Mouse (Mus musculus): ENCODE data around the gene Marf1.
A peak's percentile ranks its signal among the peaks of the same experiment; 100 is the strongest.
"Not testable (repeated sequence)": the region's sequence is repeated elsewhere in the genome, so short reads cannot be mapped to it uniquely, and the experiment has no call there.

The Marf1 gene

GRCm38 (mm10) chr16:14135014-14135413 is 28.1 kb downstream of the Marf1 start:
- DNase-seq, result no peak

- no peak for DNase-seq
Measured at GRCm38 (mm10) chr16:14131838-14132237, 31.3 kb downstream of the Marf1 start.

- no peak for DNase-seq
Measured at GRCm38 (mm10) chr16:14131376-14131775, 31.8 kb downstream of the Marf1 start.

- no peak for DNase-seq
Measured at GRCm38 (mm10) chr16:14130796-14131195, 32.4 kb downstream of the Marf1 start.

GRCm38 (mm10) chr16:14128977-14129376 is 34.2 kb downstream of the Marf1 start:
- DNase-seq, result no peak

- no peak for DNase-seq
Measured at GRCm38 (mm10) chr16:14125253-14125652, 37.9 kb downstream of the Marf1 start.

GRCm38 (mm10) chr16:14124709-14125108 is 38.4 kb downstream of the Marf1 start:
- no peak for DNase-seq

- no peak for DNase-seq
Measured at GRCm38 (mm10) chr16:14123901-14124300, 39.2 kb downstream of the Marf1 start.

GRCm38 (mm10) chr16:14122586-14122985 is 40.6 kb downstream of the Marf1 start:
- no peak for DNase-seq

- DNase-seq, result no peak
Measured at GRCm38 (mm10) chr16:14121563-14121962, 41.6 kb downstream of the Marf1 start.

GRCm38 (mm10) chr16:14120941-14121340 is 42.2 kb downstream of the Marf1 start:
- DNase-seq, result no peak

- no peak for DNase-seq
Measured at GRCm38 (mm10) chr16:14117299-14117698, 45.9 kb downstream of the Marf1 start.

GRCm38 (mm10) chr16:14112742-14113141 is 50.4 kb downstream of the Marf1 start:
- no peak for DNase-seq

- no peak for DNase-seq
Measured at GRCm38 (mm10) chr16:14112133-14112532, 51.0 kb downstream of the Marf1 start.

- DNase-seq, result no peak
Measured at GRCm38 (mm10) chr16:14110922-14111321, 52.2 kb downstream of the Marf1 start.

GRCm38 (mm10) chr16:14109651-14110230 is 53.4 kb downstream of the Marf1 start:
- DNase-seq, result no peak

- no peak for DNase-seq
Measured at GRCm38 (mm10) chr16:14105891-14106290, 57.3 kb downstream of the Marf1 start.

- DNase-seq, result no peak
Measured at GRCm38 (mm10) chr16:14091771-14092170, 71.4 kb downstream of the Marf1 start.

GRCm38 (mm10) chr16:14089296-14089695 is 73.9 kb downstream of the Marf1 start:
- no peak for DNase-seq

GRCm38 (mm10) chr16:14088249-14088648 is 74.9 kb downstream of the Marf1 start:
- DNase-seq, result peak in 1 of 2 experiments; percentile 28

GRCm38 (mm10) chr16:14082925-14083324 is 80.2 kb downstream of the Marf1 start:
- DNase-seq, result no peak

GRCm38 (mm10) chr16:14070471-14071169 is 92.5 kb downstream of the Marf1 start:
- no peak for DNase-seq

GRCm38 (mm10) chr16:14068701-14069100 is 94.5 kb downstream of the Marf1 start:
- DNase-seq, result not testable (repeated sequence)

GRCm38 (mm10) chr16:14066571-14066970 is 96.6 kb downstream of the Marf1 start:
- not testable (repeated sequence) for DNase-seq

- no peak for DNase-seq
Measured at GRCm38 (mm10) chr16:14059869-14060268, 103.3 kb downstream of the Marf1 start.
